Mouse (Mus musculus) liver, postnatal 0 days (tissue): Measurements from ENCODE around the gene Cntn5. TPM values are rescaled to one million over a fixed set of nuclear protein-coding genes. Genes with fewer than 3 reads are reported as not detected.

Experiments used
- ATAC-seq: fragments of 200-750 bp; cut with Nextera tagmentation; 2 replicates; pipeline ENCODE4 v1.8.0; 2017; ENCODE audit warnings: mild to moderate bottlenecking, moderate library complexity
- DNase-seq: peaks from one replicate; pipeline ENCODE4 v3.0.0-alpha.2; 2016
- H3K27ac ChIP-seq: fragments of 300-500 bp; sonication (generic); 2 replicates; pipeline ENCODE4 v1.5.1; 2014; ENCODE audit warnings: antibody characterized with exemption, moderate library complexity, mild to moderate bottlenecking, low read depth
- H3K27me3 ChIP-seq: fragments of 300-500 bp; sonication (generic); 2 replicates; pipeline ENCODE4 v1.6.1; 2014; ENCODE audit warnings: low read length, control low read depth, mixed read lengths; ENCODE audit not compliant: insufficient read depth
- H3K36me3 ChIP-seq: fragments of 300-500 bp; sonication (generic); replicated peaks from 2 replicates; pipeline ENCODE4 v1.6.1; 2014; ENCODE audit warnings: mild to moderate bottlenecking, control low read depth, low read length, moderate library complexity, mixed read lengths; ENCODE audit not compliant: insufficient read depth
- H3K4me1 ChIP-seq: fragments of 300-500 bp; sonication (generic); 2 replicates; pipeline ENCODE4 v1.6.1; 2014; ENCODE audit warnings: antibody characterized with exemption, mild to moderate bottlenecking, control low read depth; ENCODE audit not compliant: insufficient read depth
- H3K4me2 ChIP-seq: fragments of 300-500 bp; sonication (generic); 2 replicates; pipeline ENCODE4 v1.6.1; 2014; ENCODE audit warnings: low read depth, mild to moderate bottlenecking, low read length, moderate library complexity, mixed read lengths
- H3K4me3 ChIP-seq: fragments of 300-500 bp; sonication (generic); 2 replicates; pipeline ENCODE4 v1.5.1; 2014; ENCODE audit warnings: low read depth, low read length
- H3K9ac ChIP-seq: fragments of 300-500 bp; sonication (generic); replicated peaks from 2 replicates; pipeline ENCODE4 v1.6.1; 2014; ENCODE audit warnings: mild to moderate bottlenecking, moderate library complexity
- H3K9me3 ChIP-seq: fragments of 300-500 bp; sonication (generic); 2 replicates; pipeline ENCODE4 v1.6.1; 2016; ENCODE audit warnings: mild to moderate bottlenecking, control low read depth, low read length, mixed read lengths
- CTCF ChIP-seq: sonication (generic); IDR thresholded peaks from 2 replicates; pipeline ENCODE4 v1.5.1; 2016; ENCODE audit warnings: antibody characterized with exemption, low read depth
- EP300 ChIP-seq: IDR thresholded peaks from 2 replicates; pipeline ENCODE4 v1.6.1; 2016; ENCODE audit warnings: antibody characterized with exemption, low read depth, mild to moderate bottlenecking
- WGBS: fragments of 180-500 bp; shearing (Covaris S2); extraction: QIAGEN DNeasy Blood & Tissue Kit; methylation state at CpG from one replicate; pipeline ENCODE4 v1.1.7; 2014; ENCODE audit not compliant: insufficient replicate concordance; 5-methylcytosine and 5-hydroxymethylcytosine counted together
- polyA plus RNA-seq: library from polyadenylated mRNA; unstranded; fragments of >200 nt; fragmentation: Nextera tagmentation; extraction: Ambion mirVana; gene quantifications from 2 replicates; pipeline ENCODE4 v1.2.1, GENCODE M21; 2015

Cntn5 gene
- polyA plus RNA-seq, 1 experiment from 2014 or later = not detected

DNA sequence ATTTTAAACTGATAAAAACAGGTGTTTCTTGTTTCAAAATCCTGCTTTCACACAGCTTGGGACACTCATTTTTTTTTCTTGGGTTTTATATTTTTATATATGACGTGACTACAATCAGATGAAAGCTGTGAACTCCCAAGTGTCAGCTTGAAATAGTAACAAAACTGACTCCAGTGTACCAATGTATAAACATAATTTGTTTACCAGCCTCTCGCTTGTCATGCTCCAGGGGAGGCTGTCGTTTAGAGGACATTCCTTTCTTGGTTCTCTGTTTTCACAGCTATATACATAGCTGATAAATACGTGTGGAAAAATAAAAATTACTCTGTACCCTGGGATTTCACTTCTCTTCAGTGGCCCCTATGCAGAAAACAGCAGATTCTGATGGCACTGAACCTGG lies 556.4 kb downstream of the Cntn5 start:
- 64% methylated on average over 4 of the region's 4 CpGs for WGBS
- ATAC-seq (no peak), DNase-seq (no peak)
- no peak overlapping the region for H3K4me2 ChIP-seq
- no peaks in the 10 kb centered on the region for H3K36me3 ChIP-seq
- no peak overlapping the region for H3K27ac ChIP-seq
- H3K9me3 ChIP-seq = no peaks in the 10 kb centered on the region
- TF ChIP-seq EP300 = no peak
- TF ChIP-seq CTCF = no peak
- no peak overlapping the region for H3K4me3 ChIP-seq
- no peaks in the 10 kb centered on the region for H3K4me1 ChIP-seq
- H3K9ac ChIP-seq = no peak overlapping the region
- H3K27me3 ChIP-seq = no peaks in the 10 kb centered on the region

DNA sequence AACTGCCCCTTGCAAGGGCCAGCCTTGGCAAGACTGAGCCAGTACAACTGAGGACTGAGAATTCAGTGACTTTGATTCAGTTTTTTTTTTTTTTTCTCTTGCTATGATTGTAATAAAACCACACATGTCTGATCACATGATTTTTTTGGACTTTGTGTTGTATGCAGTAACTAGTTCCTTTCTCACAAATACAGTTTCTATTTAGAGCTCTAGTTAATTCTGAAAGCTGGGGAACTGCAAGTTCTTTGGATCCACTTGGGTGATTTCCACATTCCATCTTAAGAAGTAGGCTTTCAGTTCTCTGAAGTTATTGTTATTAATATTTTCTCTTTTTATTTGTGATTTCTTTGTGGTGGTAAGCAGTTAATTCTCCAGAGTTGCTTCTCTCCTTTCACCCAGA lies 563.8 kb downstream of the Cntn5 start:
- H3K4me1 ChIP-seq = no peaks in the 10 kb centered on the region
- no peak for DNase-seq
- no peak overlapping the region for H3K27ac ChIP-seq
- ATAC-seq = no peak
- no peaks in the 10 kb centered on the region for H3K36me3 ChIP-seq
- H3K9me3 ChIP-seq = no peaks in the 10 kb centered on the region
- H3K4me3 ChIP-seq = no peak overlapping the region
- H3K27me3 ChIP-seq = no peaks in the 10 kb centered on the region
- TF ChIP-seq EP300 (no peak), CTCF (no peak)
- no peak overlapping the region for H3K9ac ChIP-seq
- no peak overlapping the region for H3K4me2 ChIP-seq

DNA sequence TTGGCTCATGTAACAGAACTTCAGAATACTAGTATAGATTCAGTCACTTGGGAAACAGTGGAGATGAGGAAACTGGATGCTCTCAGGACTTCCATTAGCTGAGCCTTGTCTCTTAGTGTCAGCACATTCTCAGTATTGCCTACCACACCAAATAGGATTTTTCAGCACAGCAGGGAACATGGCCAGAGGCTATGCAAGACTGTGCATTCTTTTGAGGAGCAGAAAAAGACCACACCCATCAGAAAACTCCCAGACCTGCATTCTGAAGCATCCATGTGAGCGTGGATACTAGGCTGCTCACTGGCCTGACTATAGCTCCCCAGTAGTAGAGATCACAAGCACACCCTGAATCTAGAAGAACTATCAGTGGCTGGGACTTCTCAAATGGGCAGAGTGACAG lies 564.9 kb downstream of the Cntn5 start:
- Histone ChIP-seq H3K4me2 (no peak overlapping the region), H3K9me3 (no peaks in the 10 kb centered on the region), H3K36me3 (no peaks in the 10 kb centered on the region), H3K27me3 (no peaks in the 10 kb centered on the region), H3K4me1 (no peaks in the 10 kb centered on the region), H3K4me3 (no peak overlapping the region), H3K27ac (no peak overlapping the region), H3K9ac (no peak overlapping the region)
- 73% methylated on average over 1 of the region's 1 CpGs for WGBS
- DNase-seq = no peak
- no peak for TF ChIP-seq EP300
- no peak for TF ChIP-seq CTCF
- no peak for ATAC-seq

DNA sequence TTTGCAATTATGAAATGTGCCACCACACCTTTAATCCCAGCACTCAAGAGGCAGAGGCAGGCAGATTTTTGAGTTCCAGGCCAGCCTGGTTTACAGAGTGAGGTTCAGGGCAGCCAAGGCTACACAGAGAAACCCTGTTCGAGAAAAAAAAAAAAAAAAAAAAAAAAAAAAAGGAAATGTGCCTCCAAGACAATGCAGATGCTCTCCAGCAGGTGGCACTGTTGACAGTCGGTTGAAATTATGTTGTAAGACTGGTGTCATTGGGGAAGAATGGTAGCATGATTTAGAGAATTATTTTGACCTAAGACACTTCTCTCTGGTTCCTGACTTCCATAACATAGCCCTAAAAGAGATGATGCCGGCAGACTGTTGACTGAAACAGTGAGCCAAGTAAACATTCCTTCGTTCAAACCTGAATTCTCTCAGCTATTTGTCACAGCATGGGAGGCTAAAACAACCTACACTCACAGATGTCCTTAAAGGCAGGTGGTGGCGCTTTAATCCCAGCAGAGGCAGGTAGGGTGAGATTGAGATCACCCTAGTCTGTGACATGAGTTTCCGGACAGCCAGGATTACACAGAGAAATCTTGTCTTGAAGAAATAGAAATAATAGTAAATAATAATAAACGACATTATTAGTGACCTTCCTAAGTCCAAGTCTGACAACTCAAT lies 579.7 kb downstream of the Cntn5 start:
- 40% methylated on average over 7 of the region's 7 CpGs for WGBS
- H3K27me3 ChIP-seq = no peaks in the 10 kb centered on the region
- ATAC-seq (no peak), DNase-seq (peak; percentile 46)
- no peak overlapping the region for H3K27ac ChIP-seq
- H3K9me3 ChIP-seq = no peaks in the 10 kb centered on the region
- H3K36me3 ChIP-seq = no peaks in the 10 kb centered on the region
- H3K4me3 ChIP-seq = no peak overlapping the region
- H3K4me2 ChIP-seq = no peak overlapping the region
- H3K4me1 ChIP-seq = no peaks in the 10 kb centered on the region
- TF ChIP-seq EP300 (no peak), CTCF (peak; percentile 66)
- H3K9ac ChIP-seq = no peak overlapping the region

DNA sequence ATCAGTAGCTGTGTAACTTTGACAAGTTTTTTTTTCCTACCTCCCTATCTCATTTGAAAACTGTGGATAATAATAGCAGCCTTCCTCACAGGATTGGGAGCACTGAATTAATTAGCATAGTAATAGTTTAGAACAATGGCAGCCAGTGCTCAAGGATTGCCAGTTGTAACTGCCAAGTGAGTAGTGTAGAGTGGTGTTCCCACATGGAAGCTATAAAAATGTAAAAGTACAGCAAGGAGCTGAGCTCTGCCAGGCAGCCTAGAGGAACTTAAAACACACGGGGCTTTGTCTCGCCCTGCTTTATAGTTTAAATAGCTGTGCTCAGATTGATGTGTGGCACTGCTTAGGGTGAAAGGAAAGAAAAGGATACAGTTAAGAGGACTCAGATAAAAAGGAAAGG lies 635.2 kb downstream of the Cntn5 start:
- Histone ChIP-seq H3K4me2 (no peak overlapping the region), H3K9me3 (no peaks in the 10 kb centered on the region), H3K4me1 (no peaks in the 10 kb centered on the region), H3K36me3 (no peaks in the 10 kb centered on the region), H3K27me3 (no peaks in the 10 kb centered on the region), H3K4me3 (no peak overlapping the region), H3K9ac (no peak overlapping the region), H3K27ac (no peak overlapping the region)
- TF ChIP-seq CTCF (no peak), EP300 (no peak)
- DNase-seq (no peak), ATAC-seq (no peak)
- 61% methylated on average over 2 of the region's 2 CpGs for WGBS

DNA sequence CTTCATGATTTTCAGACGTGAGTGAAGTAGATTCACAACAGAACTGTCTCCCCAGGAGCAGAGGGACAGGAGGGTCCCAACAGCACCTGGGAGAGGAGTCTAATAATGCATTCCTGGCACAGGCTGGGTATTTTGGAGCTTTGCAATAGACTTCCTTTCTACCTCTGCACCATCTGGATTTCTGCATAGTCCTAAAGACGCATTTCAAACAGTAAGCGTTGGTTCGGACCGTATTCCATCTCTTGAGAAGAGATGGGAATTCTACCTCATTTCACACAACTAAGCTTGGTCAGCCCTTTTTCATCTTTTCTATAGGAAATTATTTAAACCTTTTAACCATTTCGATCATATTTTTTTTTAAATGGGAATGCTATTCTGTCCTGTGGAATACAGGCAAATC lies 635.7 kb downstream of the Cntn5 start:
- TF ChIP-seq CTCF (no peak), EP300 (no peak)
- Histone ChIP-seq H3K9ac (no peak overlapping the region), H3K4me1 (no peaks in the 10 kb centered on the region), H3K27me3 (no peaks in the 10 kb centered on the region), H3K4me3 (no peak overlapping the region), H3K9me3 (no peaks in the 10 kb centered on the region), H3K36me3 (no peaks in the 10 kb centered on the region), H3K27ac (no peak overlapping the region), H3K4me2 (no peak overlapping the region)
- WGBS = 73% methylated on average over 6 of the region's 6 CpGs
- no peak for DNase-seq
- no peak for ATAC-seq

DNA sequence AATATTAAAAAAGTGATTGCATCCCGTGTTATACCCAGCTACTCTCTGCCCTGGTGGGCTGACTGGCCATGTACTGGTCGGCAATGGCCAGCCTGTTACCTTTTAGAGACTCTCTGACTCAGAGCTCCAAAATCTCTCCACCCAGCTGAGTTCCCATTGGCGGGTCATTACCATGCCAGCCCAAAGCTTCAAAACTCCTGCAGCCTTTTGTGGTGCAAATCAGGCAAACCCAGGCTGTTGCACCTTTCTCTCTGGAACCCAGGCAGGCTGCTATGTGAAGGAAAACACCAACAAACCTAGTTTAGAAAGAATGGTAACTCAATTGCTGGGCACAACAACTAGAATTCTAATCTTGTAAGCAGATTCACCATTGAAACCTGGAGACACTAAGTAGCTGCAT lies 639.0 kb downstream of the Cntn5 start:
- Histone ChIP-seq H3K4me2 (no peak overlapping the region), H3K27me3 (no peaks in the 10 kb centered on the region), H3K36me3 (no peaks in the 10 kb centered on the region), H3K4me1 (no peaks in the 10 kb centered on the region), H3K9me3 (no peaks in the 10 kb centered on the region), H3K27ac (no peak overlapping the region), H3K4me3 (no peak overlapping the region), H3K9ac (no peak overlapping the region)
- DNase-seq (no peak), ATAC-seq (no peak)
- no peak for TF ChIP-seq CTCF
- no peak for TF ChIP-seq EP300
- WGBS = 39% methylated on average over 3 of the region's 3 CpGs
